Mouse (Mus musculus): ENCODE measurements around the gene Ywhab. TPM values are rescaled to one million over a fixed set of nuclear protein-coding genes. Genes with fewer than 3 reads are reported as not detected.

The Ywhab gene
- total RNA-seq, 2 experiments from 2014 or later = 76.0 to 76.3 TPM

Other genes starting within 250 kb of the Ywhab start
- gene Ada, start 244.7 kb upstream of the Ywhab start, total RNA-seq (2021) = under 1 TPM; 0.60 to 0.64 TPM
- gene Ccn5, start 174.1 kb upstream of the Ywhab start, total RNA-seq (2021) = 1 to 10 TPM; 1.5 to 2.0 TPM
- not detected for gene Kcnk15, start 141.3 kb upstream of the Ywhab start, total RNA-seq (2021)
- under 1 TPM; 0.50 to 0.62 TPM for gene Rims4, start 76.3 kb upstream of the Ywhab start, total RNA-seq (2021)
- under 1 TPM in 1 of 2 experiments, not detected in 1; 0.89 TPM for gene Pabpc1l, start 30.5 kb downstream of the Ywhab start, total RNA-seq (2021)
- 10 to 100 TPM; 17.0 to 20.4 TPM for gene Stk4, start 75.4 kb downstream of the Ywhab start, total RNA-seq (2021)
- 10 to 100 TPM; 17.6 to 21.0 TPM for gene Tomm34, start 76.2 kb downstream of the Ywhab start, total RNA-seq (2021)
- not detected for gene Kcns1, start 176.2 kb downstream of the Ywhab start, total RNA-seq (2021)
- not detected for gene Wfdc5, start 187.8 kb downstream of the Ywhab start, total RNA-seq (2021)
- not detected for gene Wfdc12, start 195.6 kb downstream of the Ywhab start, total RNA-seq (2021)
- gene Wfdc15a, start 205.2 kb downstream of the Ywhab start, total RNA-seq (2021) = not detected
- not detected for gene Wfdc15b, start 226.7 kb downstream of the Ywhab start, total RNA-seq (2021)
- gene Svs2, start 243.5 kb downstream of the Ywhab start, total RNA-seq (2021) = not detected